Mouse (Mus musculus) c-Kit-positive CD71-positive TER-119-negative erythroid progenitor cells, embryonic 14.5 days (primary cell): ENCODE measurements around the gene Epha8.

Experiments
- DNase-seq: peaks from one replicate; pipeline ENCODE4 v3.0.0-alpha.2; 2013; ENCODE audit warnings: low read depth

Gene Epha8

DNA sequence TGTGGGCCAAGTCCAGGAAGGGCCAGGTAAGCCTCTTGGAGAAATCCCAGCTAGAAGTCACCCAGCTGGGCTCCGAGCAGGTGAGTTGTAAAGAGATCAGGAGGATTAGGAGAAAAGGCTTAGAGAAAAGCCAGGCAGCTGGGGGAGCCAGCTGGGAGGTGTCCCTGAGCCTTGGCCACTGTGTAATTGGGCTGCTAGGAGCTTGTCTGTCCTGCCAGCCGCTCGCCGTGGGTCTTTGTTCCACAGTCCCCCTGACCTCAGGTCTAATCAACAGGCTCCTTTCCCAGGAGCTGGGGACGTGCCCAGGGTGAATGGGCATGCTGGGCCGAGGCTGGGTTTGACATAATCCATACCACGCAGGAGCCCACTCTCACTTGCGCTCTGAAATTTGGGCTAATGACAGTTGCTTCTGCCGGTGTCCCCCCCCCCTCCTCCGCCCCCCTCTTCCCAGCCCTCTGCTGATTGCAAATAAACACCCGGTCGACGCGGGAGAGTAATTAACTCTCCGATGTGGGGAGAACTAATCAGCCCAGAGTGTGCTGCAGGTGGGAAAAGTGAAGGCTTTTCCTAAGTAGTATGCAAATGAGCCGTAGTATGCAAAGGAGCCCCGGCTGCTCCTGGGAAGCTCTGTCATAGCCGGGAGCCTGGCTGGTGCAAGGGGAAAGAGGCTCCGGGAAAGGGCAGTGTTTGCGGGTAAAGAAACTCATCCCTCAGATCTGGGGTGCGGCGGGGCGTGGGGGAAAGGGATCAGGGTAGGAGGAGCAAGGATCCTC is 51.7 kb downstream of the Epha8 start:
- no peak for DNase-seq

DNA sequence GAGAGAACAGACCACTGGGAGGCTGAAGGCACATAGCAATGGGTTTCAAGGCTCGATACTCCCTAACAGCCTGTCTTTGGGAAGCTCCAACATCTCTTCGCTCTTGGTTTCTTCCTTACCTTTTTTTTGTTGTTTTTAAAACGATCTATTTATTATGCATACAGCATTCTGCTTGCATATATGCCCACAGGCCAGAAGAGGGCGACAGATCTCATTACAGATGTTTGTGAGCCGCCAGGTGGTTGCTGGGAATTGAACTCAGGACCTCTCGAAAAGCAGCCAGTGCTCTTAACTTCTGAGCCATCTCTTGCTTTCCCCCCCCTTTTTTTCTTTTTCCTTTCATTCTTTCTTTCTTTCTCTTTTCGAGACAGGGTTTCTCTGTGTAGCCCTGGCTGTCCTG is 57.5 kb downstream of the Epha8 start:
- no peak for DNase-seq

DNA sequence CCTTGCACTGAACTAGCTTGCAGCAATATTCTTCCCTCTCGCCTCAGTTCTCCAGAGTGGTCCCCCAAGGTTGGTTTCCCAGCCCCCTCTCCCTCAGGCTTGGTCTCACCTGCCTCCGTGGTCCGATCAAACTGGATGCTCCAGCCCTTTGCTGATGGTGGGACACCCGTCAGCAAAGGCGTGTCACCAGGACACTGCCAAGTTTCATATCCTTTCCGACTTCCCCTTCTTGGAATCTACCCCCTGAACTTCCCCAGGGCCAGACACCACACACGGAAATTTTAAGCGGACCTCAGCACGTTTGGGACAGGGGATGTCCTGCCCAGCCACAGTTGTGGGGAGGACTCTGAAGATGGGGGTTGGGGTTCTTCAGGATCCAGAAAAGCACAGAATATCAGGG is 58.0 kb downstream of the Epha8 start, which contains the start of gene C1qa:
Gene C1qa, minus strand, starts transcription at position 167 of the 400 bp plus-strand sequence.
- no peak for DNase-seq

DNA sequence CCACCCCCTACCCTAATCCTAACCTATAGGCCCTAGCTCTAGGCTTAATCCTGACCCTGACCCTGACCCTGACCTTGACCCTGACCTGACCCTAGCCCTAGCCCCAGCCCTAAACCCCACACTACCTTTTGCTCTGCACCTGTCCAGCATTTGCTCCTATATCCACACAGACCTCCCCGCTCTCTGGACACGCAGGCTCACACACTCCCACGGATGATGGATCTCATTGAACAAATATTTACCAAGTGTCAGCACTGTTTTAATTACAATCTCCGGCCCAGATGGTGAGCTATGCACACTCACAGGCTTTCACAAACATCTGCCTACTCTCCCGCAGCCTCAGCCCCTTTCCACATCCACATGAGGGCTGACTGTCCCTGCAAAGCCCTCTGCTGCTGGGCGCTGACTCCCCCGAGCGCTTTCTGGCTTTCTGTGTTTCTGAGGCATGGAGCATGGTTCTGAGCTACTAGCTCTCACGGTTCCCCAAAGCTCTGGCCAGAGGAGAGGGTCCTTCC is 58.5 kb downstream of the Epha8 start:
- no peak for DNase-seq

DNA sequence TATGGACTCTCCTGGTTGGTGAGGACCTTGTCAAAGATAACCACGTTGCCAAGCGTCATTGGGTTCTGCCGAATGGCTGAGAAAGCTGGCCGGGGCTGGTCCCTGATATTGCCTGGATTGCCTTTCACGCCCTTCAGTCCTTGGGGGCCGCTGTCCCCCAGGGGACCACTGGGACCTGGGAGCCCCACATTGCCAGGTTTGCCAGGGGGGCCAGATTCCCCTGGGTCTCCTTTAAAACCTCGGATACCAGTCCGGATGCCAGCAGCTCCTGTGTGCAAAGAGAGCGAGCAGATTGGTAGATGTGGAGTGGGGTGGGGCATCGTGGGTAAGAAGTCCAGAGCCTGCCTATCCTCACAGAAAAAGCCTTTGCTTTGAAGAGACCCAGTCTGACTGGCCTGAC is 60.2 kb downstream of the Epha8 start:
- no peak for DNase-seq

DNA sequence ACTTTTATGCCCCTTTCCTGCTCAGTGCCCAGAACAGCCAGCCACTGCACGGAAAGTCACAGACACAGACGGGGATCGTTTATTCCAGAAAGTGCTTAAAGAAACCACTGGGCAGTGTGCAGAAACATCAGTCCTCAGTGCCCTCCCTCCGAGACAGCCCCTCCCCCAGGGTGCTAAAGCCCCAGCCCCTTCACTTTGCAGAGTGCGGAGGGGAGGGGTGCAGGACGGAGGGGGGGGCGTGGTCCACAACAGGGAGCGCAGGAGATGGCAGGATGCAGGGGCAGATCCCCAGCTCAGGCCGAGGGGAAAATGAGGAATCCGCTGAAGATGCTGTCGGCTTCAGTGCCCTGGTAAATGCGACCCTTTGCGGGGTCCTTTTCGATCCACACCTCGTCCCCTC is 60.8 kb downstream of the Epha8 start:
- no peak for DNase-seq

DNA sequence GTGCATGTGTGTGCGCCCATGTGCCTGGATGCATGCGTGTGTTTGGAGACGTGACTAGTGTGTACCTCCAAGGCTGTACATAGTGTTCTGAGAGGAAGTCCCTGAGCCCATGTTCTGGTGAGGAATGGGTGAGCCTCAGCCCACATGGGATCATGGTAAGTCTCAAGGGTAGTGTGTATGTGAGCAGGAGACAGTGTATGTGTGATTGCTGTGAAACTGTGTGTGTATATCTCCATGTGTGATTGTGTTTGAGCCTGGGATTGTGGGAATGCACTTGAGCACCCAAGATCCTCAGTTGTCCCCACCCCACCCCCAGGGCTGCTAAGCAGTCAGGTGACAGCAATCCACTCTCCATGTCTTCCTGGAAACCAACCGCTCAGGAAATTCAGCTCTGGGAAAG is 61.8 kb downstream of the Epha8 start:
- no peak for DNase-seq

DNA sequence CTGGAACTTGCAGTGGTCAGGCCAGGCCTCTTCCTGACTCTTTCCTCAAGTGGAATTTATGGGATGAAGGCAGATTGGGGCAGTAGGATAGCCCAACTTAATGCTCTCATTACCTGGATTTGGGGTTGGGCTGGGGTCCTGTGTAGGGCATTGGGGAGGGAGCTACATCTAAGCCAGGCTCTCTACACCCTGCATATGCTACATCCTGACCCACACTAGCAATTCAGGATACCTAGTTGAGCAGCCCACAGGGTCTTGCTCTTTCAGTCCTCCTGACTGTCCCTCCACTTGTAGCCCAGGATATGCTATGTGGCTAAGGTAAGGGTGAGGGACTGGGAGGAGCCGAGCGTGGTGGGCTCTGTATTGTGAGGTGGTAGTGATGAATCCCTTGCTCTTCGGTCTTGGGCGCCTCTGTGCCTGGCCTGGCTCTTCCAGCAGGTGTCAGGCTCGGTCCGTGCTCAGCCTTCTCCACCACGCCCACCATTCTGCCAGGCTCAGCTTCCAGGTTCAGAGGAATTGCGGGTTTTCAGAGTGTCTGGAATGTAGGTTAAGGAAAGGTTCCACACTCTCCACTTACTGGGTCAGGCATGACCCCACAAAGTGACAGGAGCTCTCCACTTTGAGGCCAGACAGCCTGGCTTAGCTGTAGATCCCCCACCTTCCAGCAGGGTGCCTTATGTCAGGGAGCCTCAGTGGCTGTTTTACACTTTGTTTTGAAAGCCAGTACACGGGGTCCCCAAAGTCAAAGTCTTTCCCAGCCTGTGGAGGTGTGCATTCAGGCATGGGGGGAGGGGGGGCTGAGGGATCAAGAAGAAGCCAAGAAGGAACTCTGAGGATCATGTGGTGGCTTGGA is 62.7 kb downstream of the Epha8 start:
- DNase-seq = no peak

DNA sequence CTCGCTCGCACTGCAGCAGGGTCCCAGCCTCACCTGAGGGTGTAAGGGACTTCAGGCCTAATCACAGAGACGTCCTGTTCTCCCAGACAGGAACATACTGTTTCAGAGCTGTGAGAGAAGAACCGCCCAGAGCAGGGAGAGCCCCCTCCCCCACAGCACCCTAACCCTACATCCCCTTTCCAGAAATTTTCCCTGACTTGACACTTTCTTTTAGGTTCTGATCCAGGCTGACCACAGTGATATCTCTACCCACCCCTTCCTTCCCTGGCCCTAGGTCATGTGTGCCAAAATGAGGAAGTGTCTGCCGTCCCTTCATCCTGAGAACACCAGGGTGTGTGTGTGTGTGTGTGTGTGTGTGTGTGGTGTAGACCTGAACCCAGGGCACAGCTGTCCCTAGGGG is 63.8 kb downstream of the Epha8 start, which contains the start of gene C1qc:
Gene C1qc, minus strand, starts transcription at position 255 of the 400 bp plus-strand sequence.
- DNase-seq = no peak

DNA sequence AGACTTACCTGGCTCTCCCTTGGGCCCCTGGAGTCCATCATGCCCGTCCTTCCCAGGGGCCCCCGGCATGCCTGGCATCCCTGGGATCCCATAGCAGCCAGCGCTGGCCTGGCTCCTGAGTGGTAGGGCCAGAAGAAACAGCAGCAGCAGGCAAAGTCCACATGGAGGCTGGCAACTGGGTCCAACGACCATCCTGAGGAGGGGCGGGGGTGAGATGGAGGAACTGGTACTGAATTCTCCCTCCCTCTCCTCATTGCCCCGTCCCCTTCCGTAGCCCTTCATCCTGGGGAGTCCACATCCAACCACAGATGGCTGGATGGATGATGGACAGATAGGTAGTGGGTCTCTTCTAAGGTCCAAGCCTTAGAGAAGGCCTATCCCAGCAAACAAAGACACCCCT is 64.2 kb downstream of the Epha8 start:
- no peak for DNase-seq

DNA sequence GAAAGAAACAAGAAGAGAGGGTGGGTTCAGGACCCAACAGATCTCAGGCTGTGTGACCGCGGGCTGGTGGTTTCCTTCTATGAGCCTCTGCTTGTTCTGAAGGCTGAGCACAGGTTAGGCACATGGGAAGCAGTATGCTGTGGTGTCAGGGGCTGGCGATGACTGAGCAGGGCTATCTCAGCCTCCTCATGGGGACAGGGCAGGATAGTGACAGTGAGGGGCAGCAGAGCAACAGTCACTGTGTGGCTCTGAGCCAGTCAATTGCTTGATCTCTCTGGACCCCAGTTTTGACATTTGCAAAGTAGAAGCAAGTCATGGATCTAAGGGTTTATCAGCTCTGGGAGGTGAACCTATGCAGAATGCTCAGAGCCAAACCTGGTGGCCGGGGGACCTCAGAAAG is 65.5 kb downstream of the Epha8 start:
- DNase-seq = no peak

DNA sequence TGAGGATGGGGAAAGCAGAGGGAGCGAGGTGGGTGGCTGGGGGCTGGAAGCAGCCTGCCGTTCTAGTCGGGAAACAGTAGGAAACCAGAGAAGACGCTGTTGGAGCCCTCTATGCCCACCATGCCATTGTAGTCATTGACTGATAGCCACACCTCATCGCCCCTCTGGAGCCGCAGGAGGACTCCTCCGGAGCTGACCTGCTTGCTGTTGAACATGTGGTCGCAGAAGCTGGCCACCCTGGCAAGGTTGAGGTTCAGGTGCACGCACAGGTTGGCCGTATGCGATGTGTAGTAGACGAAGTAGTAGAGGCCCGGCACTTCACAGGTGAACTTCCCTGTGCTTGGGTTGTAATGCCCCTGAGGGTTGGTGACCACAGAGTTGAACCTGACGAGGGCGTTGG is 66.6 kb downstream of the Epha8 start:
- no peak for DNase-seq

DNA sequence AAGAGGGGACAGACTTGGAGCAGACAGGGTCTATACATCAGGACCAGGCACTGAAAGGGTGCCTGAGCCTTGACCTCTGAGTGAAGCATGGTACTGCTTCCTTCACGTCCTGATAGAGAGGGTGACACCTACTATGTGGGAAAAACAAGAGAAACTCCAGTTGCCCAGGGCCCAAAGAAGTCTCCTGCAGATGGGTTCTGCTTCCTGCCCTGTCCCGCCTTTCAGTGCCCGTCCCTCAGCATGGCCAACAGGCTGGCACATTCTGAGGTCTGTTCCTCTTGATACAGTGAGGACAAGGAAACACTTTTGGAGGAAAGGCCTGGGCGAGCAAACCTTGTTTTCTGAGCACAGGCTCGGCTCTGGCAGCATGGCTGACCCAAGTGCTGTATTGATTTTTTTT is 68.9 kb downstream of the Epha8 start:
- no peak for DNase-seq

DNA sequence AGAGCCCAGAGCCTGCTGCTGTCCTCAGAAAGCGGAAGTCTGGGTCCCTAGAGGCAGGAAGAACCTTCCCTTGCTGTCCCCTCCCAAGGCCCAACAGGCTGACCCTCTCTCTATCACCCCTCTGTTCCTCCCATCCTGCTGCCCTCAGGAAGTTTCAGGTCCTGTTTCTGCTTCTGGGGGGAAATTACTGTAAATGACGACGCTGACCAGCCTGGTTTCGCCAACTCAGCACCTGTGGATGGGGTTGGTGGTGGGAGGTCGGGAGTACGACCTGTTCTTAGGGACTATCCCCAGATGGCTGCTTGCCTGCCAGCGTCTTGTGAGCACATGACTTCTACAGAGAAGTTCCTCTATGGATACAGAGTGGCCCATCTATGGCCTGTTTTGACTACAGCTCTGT is 70.5 kb downstream of the Epha8 start, which contains the start of gene C1qb:
Gene C1qb, minus strand, starts transcription at position 87 of the 400 bp plus-strand sequence.
- DNase-seq = no peak
